Mouse (Mus musculus) hindbrain, embryonic 13.5 days (tissue): ENCODE results near the gene Qdpr. TPM values are rescaled to one million over a fixed set of nuclear protein-coding genes. Genes with fewer than 3 reads are reported as not detected.
A peak's percentile ranks its signal among the peaks of the same experiment; 100 is the strongest.

ENCODE experiments used
- ATAC-seq: fragments of 200-750 bp; cut with Nextera tagmentation; 2 replicates; pipeline ENCODE4 v1.8.0; 2017; ENCODE audit warnings: moderate TSS enrichment; ENCODE audit not compliant: low FRiP score
- H3K27ac ChIP-seq: fragments of 300-500 bp; sonication (generic); 2 replicates; pipeline ENCODE4 v1.5.1; 2015; ENCODE audit warnings: inconsistent platforms, mild to moderate bottlenecking, moderate library complexity
- H3K27me3 ChIP-seq: fragments of 300-500 bp; sonication (generic); 2 replicates; pipeline ENCODE4 v1.6.1; 2015; ENCODE audit warnings: mild to moderate bottlenecking, inconsistent platforms
- H3K36me3 ChIP-seq: fragments of 300-500 bp; sonication (generic); 2 replicates; pipeline ENCODE4 v1.6.1; 2015; ENCODE audit warnings: mild to moderate bottlenecking, inconsistent platforms
- H3K4me1 ChIP-seq: fragments of 300-500 bp; sonication (generic); replicated peaks from 2 replicates; pipeline ENCODE4 v1.6.1; 2015; ENCODE audit warnings: inconsistent platforms
- H3K4me2 ChIP-seq: fragments of 300-500 bp; sonication (generic); 2 replicates; pipeline ENCODE4 v1.6.1; 2015; ENCODE audit warnings: inconsistent platforms, mild to moderate bottlenecking, moderate library complexity
- H3K4me3 ChIP-seq: fragments of 300-500 bp; sonication (generic); 2 replicates; pipeline ENCODE4 v1.5.1; 2015; ENCODE audit warnings: mild to moderate bottlenecking, inconsistent platforms
- H3K9ac ChIP-seq: fragments of 300-500 bp; sonication (generic); 2 replicates; pipeline ENCODE4 v1.6.1; 2015; ENCODE audit warnings: mild to moderate bottlenecking, inconsistent platforms
- H3K9me3 ChIP-seq: fragments of 300-500 bp; sonication (generic); 2 replicates; pipeline ENCODE4 v1.6.1; 2016; ENCODE audit warnings: inconsistent platforms
- WGBS: fragments of 180-500 bp; shearing (Covaris S2); methylation state at CpG from one replicate; pipeline ENCODE4 v1.1.7; 2015; 5-methylcytosine and 5-hydroxymethylcytosine counted together
- polyA plus RNA-seq: library from polyadenylated mRNA; unstranded; fragments of >200 nt; fragmentation: Nextera tagmentation; extraction: Ambion mirVana; gene quantifications from 2 replicates; pipeline ENCODE4 v1.2.1, GENCODE M21; 2015

Qdpr gene
- polyA plus RNA-seq, 1 experiment from 2014 or later: 113 TPM

DNA sequence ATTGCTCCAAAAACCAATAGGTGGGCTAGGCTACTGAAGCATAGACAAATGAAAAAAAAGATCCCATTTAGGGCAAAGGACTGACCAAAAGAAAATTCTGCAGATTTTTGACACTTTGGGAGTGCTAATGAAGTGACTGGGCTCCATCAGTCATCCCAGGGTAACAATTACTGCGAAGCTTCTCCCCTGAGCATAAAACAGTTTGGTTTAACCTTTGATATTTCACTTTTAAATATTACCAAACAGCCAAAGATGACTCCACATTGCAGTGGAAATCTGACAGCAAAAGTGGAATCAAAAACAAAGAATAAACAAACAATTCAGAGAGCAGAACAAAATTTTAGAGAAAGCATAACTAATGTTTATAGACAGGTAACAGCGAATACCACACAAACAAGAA lies 31.1 kb upstream of the Qdpr start:
- Histone ChIP-seq H3K9ac (no peak overlapping the region), H3K4me2 (no peak overlapping the region), H3K27ac (no peak overlapping the region), H3K4me3 (no peak overlapping the region), H3K9me3 (no peaks in the 10 kb centered on the region), H3K27me3 (0 out of 2 replicates have a peak, but pooled peaks cover 3% of the 10 kb centered on the region), H3K4me1 (peaks cover 5% of the 10 kb centered on the region), H3K36me3 (no peaks in the 10 kb centered on the region)
- no peak for ATAC-seq
- WGBS: 91% methylated on average over 2 of the region's 2 CpGs

DNA sequence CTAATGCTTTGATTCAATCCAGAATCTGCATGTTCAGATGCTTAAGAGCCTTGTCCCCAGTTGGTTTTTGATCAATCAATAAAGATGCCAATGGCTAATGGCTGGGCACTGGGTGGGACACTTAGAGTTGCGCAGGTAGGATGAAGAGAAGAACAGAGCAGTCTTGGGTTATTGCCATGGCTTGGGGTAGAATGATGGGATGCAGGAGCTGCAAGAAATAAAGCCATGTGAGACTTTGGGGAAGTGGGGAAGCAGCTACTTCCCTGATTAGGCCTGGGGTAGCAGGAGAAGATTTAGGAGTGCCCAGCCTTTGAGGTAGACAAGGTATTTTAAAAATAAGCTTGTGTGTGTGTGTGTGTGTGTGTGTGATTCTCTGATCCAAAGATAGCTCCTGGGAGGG lies 30.0 kb upstream of the Qdpr start:
- Histone ChIP-seq H3K4me2 (no peak overlapping the region), H3K27me3 (0 out of 2 replicates have a peak, but pooled peaks cover 3% of the 10 kb centered on the region), H3K27ac (no peak overlapping the region), H3K36me3 (no peaks in the 10 kb centered on the region), H3K9ac (no peak overlapping the region), H3K4me1 (peaks cover 7% of the 10 kb centered on the region), H3K4me3 (no peak overlapping the region), H3K9me3 (no peaks in the 10 kb centered on the region)
- WGBS: 81% methylated on average over 1 of the region's 1 CpGs
- ATAC-seq: no peak

DNA sequence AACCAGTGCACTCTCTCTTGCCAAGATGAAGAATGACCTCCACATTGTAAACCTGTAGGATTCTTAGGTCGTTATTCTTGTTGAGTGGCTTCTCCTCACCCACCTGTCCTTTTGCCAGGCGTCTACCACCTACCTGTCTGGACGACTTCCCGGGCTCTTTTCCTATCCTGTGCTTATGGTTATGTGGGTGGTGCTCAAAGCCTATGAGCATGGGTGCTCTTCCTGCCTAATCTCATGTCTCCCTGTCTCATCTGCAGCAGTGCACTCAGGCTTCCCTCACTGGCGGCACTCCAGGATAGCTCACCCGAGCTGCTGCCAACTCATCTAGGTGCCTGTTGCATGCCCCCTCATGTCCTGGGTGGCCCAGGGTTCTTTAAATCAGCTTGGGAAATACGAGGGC lies 27.6 kb upstream of the Qdpr start:
- Histone ChIP-seq H3K9me3 (no peaks in the 10 kb centered on the region), H3K9ac (no peak overlapping the region), H3K4me2 (no peak overlapping the region), H3K4me3 (no peak overlapping the region), H3K4me1 (peaks cover 11% of the 10 kb centered on the region), H3K27ac (no peak overlapping the region), H3K27me3 (0 out of 2 replicates have a peak, but pooled peaks cover 6% of the 10 kb centered on the region), H3K36me3 (no peaks in the 10 kb centered on the region)
- WGBS: 83% methylated on average over 7 of the region's 7 CpGs
- ATAC-seq: no peak

DNA sequence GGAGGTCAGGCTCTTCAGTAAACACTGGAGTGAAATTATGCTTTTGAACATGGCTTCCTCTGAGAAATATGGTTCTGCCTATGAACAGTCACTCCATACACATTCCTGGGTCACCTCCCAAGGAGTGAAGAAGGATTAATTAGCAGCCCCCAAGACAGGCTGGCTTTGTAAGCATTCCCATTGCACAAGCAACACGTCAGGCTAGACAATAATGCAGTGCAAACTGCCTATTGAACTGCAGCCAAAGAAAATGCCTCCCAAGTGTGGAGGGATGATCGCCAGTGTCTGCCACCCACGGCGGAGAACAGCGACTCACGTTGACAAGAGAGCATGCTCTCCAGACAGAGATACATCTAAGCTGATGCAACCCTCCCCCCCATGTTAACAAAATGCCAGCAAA lies 26.3 kb upstream of the Qdpr start:
- 19% methylated on average over 6 of the region's 6 CpGs for WGBS
- no peak overlapping the region for H3K27ac ChIP-seq
- no peak for ATAC-seq
- H3K36me3 ChIP-seq: no peaks in the 10 kb centered on the region
- H3K4me3 ChIP-seq: no peak overlapping the region
- H3K27me3 ChIP-seq: 0 out of 2 replicates have a peak, but pooled peaks cover 6% of the 10 kb centered on the region
- H3K9ac ChIP-seq: no peak overlapping the region
- H3K4me2 ChIP-seq: no peak overlapping the region
- H3K9me3 ChIP-seq: no peaks in the 10 kb centered on the region
- H3K4me1 ChIP-seq: peaks cover 11% of the 10 kb centered on the region

- ATAC-seq: no peak
- Histone ChIP-seq H3K27ac (no peak overlapping the region), H3K4me2 (no peak overlapping the region), H3K4me3 (no peak overlapping the region), H3K36me3 (no peaks in the 10 kb centered on the region), H3K4me1 (peaks cover 11% of the 10 kb centered on the region), H3K9me3 (no peaks in the 10 kb centered on the region), H3K27me3 (0 out of 2 replicates have a peak, but pooled peaks cover 6% of the 10 kb centered on the region), H3K9ac (no peak overlapping the region)
- 89% methylated on average over 5 of the region's 5 CpGs for WGBS
Measured at GRCm38 (mm10) chr5:45475771-45476170, 25.7 kb upstream of the Qdpr start.

DNA sequence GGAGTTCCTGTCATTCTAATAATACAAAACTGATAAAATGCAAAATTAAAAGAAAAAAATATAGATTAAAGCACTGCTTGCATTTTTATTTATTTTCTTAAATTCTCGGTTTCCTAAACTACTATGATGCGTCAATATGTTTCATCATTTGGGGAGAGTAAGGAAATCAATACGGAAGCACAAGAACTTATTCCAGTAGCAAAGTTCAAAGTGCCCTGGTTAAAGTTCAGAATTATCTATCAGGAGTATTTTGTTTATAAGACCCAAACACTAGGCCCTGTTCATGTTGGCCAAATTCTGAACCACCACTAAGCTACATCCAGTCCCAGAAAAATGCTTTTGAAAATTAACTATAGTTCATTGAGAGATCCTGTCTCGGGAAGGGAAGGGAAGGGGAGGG lies 24.7 kb upstream of the Qdpr start:
- ATAC-seq: no peak
- H3K27me3 ChIP-seq: 0 out of 2 replicates have a peak, but pooled peaks cover 6% of the 10 kb centered on the region
- 75% methylated on average over 3 of the region's 4 CpGs for WGBS

GRCm38 (mm10) chr5:45474215-45474614 lies 24.2 kb upstream of the Qdpr start:
- no peak overlapping the region for H3K4me3 ChIP-seq
- no peaks in the 10 kb centered on the region for H3K36me3 ChIP-seq
- peak; percentile 28; the same call in 1 of the 2 replicates for ATAC-seq
- H3K9ac ChIP-seq: no peak overlapping the region
- no peak overlapping the region for H3K4me2 ChIP-seq
- no peaks in the 10 kb centered on the region for H3K9me3 ChIP-seq
- WGBS: 33% methylated on average over 6 of the region's 6 CpGs
- H3K27ac ChIP-seq: no peak overlapping the region
- peaks cover 11% of the 10 kb centered on the region for H3K4me1 ChIP-seq
- H3K27me3 ChIP-seq: 0 out of 2 replicates have a peak, but pooled peaks cover 6% of the 10 kb centered on the region

More for the DNA sequence above, 24.7 kb upstream of the Qdpr start:
- Histone ChIP-seq H3K4me2 (no peak overlapping the region), H3K27ac (no peak overlapping the region), H3K36me3 (no peaks in the 10 kb centered on the region), H3K4me3 (no peak overlapping the region), H3K9ac (no peak overlapping the region), H3K4me1 (peaks cover 11% of the 10 kb centered on the region), H3K9me3 (no peaks in the 10 kb centered on the region)

DNA sequence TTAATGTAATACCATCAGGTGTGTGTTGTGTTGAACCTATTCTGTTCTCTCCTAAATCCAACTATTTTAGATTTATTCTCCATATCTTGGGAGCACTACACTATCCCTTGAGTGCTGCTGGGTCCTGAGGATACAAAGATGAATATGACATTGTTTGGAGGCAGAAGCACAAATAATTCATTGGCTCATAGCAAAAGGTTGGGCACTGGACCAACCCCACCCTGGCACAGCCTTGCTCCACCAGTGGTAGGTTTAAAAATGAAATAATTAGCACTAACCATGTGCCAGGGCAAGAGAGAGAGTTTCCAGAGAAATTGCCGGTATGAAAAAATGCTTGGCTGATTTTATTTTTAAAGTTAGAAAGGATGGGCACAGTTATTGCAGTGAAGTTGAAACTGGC lies 23.5 kb upstream of the Qdpr start:
- Histone ChIP-seq H3K9ac (no peak overlapping the region), H3K9me3 (no peaks in the 10 kb centered on the region), H3K27ac (no peak overlapping the region), H3K4me2 (no peak overlapping the region), H3K4me1 (peaks cover 11% of the 10 kb centered on the region), H3K4me3 (no peak overlapping the region), H3K27me3 (0 out of 2 replicates have a peak, but pooled peaks cover 6% of the 10 kb centered on the region), H3K36me3 (no peaks in the 10 kb centered on the region)
- no peak for ATAC-seq
- WGBS: 90% methylated on average over 1 of the region's 1 CpGs

DNA sequence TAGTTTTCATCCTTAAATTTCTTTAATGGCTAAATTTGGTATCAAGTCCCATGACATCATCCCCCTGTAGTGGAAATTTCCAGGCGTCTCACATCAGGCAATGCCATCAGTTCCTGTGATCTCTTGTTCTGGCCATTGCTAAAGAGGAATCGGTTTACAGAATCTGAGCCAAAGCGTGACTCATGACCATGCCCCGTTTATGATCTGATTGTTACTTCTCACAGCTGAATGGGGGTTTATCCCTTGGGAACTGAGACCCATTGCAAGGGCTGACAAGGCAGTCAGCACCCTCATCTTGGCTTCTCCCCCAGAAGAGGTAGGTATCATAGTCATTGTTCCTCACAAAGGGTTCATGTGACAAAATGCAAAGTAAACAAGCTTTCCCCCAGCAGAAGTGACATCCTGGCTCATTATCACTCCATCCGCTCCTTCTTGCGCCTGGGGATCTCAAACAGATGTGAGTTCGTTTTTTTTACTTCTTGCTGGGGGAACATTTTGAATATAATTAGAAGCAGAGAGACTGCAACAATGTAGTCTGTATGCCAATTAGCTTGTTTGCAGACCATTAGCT lies 22.9 kb upstream of the Qdpr start:
- H3K27me3 ChIP-seq: 0 out of 2 replicates have a peak, but pooled peaks cover 3% of the 10 kb centered on the region
- H3K4me3 ChIP-seq: no peak overlapping the region
- no peak for ATAC-seq
- 62% methylated on average over 7 of the region's 7 CpGs for WGBS
- H3K4me1 ChIP-seq: peaks cover 11% of the 10 kb centered on the region
- H3K9me3 ChIP-seq: no peaks in the 10 kb centered on the region
- H3K36me3 ChIP-seq: no peaks in the 10 kb centered on the region
- H3K27ac ChIP-seq: no peak overlapping the region
- no peak overlapping the region for H3K4me2 ChIP-seq
- H3K9ac ChIP-seq: no peak overlapping the region

DNA sequence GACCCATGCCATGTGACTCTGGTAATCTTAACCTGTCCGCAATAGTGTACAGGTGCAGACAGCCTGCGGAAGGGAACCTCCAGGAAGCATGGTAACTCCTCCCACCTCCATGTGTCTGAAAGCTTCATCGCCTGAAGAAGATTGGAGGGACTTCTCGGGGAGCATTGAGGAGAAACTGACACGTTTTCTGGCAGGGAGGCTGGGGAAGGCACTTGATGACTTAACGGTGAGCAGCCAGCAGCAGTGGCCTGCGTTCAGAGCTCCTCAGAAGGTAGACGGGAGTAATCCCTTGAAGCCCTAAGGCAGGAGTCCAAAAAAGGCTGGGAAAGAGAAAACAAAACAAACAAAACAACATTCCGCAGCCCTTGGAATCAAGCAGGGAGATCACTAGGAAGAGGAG lies 4.4 kb upstream of the Qdpr start:
- WGBS: 54% methylated on average over 9 of the region's 9 CpGs
- Histone ChIP-seq H3K27me3 (no peaks in the 10 kb centered on the region), H3K9ac (no peak overlapping the region), H3K9me3 (no peaks in the 10 kb centered on the region), H3K36me3 (no peaks in the 10 kb centered on the region), H3K4me1 (peaks cover 3% of the 10 kb centered on the region; the same call in 1 of the 2 replicates), H3K27ac (no peak overlapping the region), H3K4me3 (no peak overlapping the region), H3K4me2 (no peak overlapping the region)
- no peak for ATAC-seq

DNA sequence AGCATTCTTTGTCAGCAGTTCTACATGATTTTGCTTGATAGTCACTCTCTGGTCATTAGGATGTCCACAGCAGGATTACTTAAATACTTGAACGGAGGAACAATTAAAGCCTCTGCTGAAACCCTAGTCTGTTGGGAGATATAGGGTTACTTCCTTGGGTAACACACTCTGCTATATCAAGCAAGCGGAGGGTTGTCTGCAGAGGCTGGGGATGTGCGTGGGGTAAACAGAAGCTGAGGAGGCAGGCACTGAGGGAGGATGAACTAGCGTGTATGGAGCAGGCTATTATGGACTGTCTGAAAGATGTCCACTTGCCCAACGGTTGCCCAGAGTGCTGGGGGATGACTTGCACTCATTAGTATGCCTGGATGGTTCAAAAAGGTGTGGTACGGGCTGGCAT lies 3.4 kb upstream of the Qdpr start, which contains the start of gene Clrn2:
Gene Clrn2, plus strand, starts transcription at position 301 of the 400 bp plus-strand sequence.
- Histone ChIP-seq H3K27ac (no peak within 1 kb of the TSS), H3K4me1 (peaks cover 13% of the 10 kb centered on the region), H3K9ac (no peak within 1 kb of the TSS), H3K4me2 (no peak within 1 kb of the TSS), H3K27me3 (no peaks in the 10 kb centered on the region), H3K36me3 (no peaks in the 10 kb centered on the region), H3K9me3 (no peaks in the 10 kb centered on the region), H3K4me3 (no peak within 1 kb of the TSS)
- ATAC-seq: no peak
- 69% methylated on average over 6 of the region's 6 CpGs for WGBS

DNA sequence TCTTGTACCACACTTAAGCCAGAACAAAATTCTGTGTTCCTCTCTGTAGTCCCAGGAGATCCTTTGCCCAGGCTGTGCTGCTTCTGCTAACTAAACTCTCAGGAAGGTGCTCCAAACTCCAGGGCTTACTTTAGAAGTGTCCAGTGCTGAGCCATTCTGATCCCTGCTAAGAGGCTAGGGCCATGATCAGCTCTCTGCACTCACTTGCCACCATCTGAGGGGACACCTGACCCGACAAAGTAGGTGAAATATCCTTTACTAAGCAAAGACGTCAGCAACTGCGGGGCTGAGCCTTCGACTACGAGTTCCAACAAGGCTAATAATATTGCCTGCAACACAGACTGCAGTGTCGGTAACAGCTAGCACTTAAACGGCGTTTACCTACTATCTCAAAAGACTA lies 830 bp downstream of the Qdpr start:
- peak overlapping the region; percentile 68 for H3K4me3 ChIP-seq
- H3K9ac ChIP-seq: peak overlapping the region; percentile 84
- H3K4me1 ChIP-seq: peaks cover 19% of the 10 kb centered on the region
- no peaks in the 10 kb centered on the region for H3K27me3 ChIP-seq
- H3K9me3 ChIP-seq: no peaks in the 10 kb centered on the region
- H3K27ac ChIP-seq: 0 out of 2 replicates have a peak overlapping the region, but pooled peaks have one; percentile 13
- H3K4me2 ChIP-seq: peak overlapping the region; percentile 98
- whole genome bisulfite sequencing: 2% methylated on average over 8 of the region's 8 CpGs
- H3K36me3 ChIP-seq: peaks cover 11% of the 10 kb centered on the region; the same call in 1 of the 2 replicates
- no peak for ATAC-seq

DNA sequence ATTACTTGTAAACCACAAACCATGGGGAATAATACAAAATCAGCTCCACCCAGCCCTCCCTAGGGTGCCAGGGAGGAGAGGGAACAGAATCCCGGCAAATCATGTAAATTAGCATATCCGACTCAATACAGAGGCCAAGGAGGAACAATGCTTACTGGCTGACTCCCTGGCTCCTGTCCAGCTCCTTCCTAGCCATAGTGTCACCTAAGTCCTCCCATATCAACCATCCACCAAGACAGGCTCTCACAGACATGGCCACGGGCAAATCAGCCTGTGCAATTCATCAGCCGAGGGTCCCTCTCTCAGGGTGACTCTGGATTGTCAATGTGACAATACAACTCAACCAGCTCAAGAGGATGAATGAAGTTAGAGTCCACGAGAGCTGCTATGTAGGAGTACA lies 1.4 kb downstream of the Qdpr start:
- peak overlapping the region; percentile 84; the same call in 1 of the 2 replicates for H3K9ac ChIP-seq
- 22% methylated on average over 5 of the region's 5 CpGs for WGBS

More for the DNA sequence above, 1.4 kb downstream of the Qdpr start:
- Histone ChIP-seq H3K27me3 (no peaks in the 10 kb centered on the region), H3K9me3 (no peaks in the 10 kb centered on the region), H3K36me3 (peaks cover 11% of the 10 kb centered on the region), H3K4me3 (no peak overlapping the region; the same call in 1 of the 2 replicates), H3K4me2 (peak overlapping the region; percentile 98), H3K27ac (no peak overlapping the region), H3K4me1 (peaks cover 19% of the 10 kb centered on the region)
- no peak for ATAC-seq
